Mouse (Mus musculus) embryonic facial prominence, embryonic 11.5 days (tissue): ENCODE results near the gene Borcs6. TPM values are rescaled to one million over a fixed set of nuclear protein-coding genes. Genes with fewer than 3 reads are reported as not detected.
A peak's percentile ranks its signal among the peaks of the same experiment; 100 is the strongest.
"Not testable (repeated sequence)": the region's sequence is repeated elsewhere in the genome, so short reads cannot be mapped to it uniquely, and the experiment has no call there.

Experiments used
- ATAC-seq: fragments of 200-750 bp; cut with Nextera tagmentation; replicated peaks from 2 replicates; pipeline ENCODE4 v1.8.0; 2017; ENCODE audit warnings: low read depth; ENCODE audit not compliant: insufficient number of reproducible peaks, low FRiP score, low TSS enrichment
- DNase-seq: peaks from one replicate; pipeline ENCODE4 v3.0.0-alpha.2; 2015; ENCODE audit warnings: low spot score
- H3K27ac ChIP-seq: fragments of 300-500 bp; sonication (generic); replicated peaks from 2 replicates; pipeline ENCODE4 v1.5.1; 2014; ENCODE audit warnings: mild to moderate bottlenecking, low read depth, low read length, control low read depth
- H3K27me3 ChIP-seq: fragments of 300-500 bp; sonication (generic); 2 replicates; pipeline ENCODE4 v1.6.1; 2014; ENCODE audit warnings: mild to moderate bottlenecking, low read length, moderate library complexity, mixed read lengths; ENCODE audit not compliant: control insufficient read depth, insufficient read depth
- H3K36me3 ChIP-seq: fragments of 300-500 bp; sonication (generic); replicated peaks from 2 replicates; pipeline ENCODE4 v1.6.1; 2014; ENCODE audit warnings: low read depth, mild to moderate bottlenecking, low read length, moderate library complexity, mixed read lengths; ENCODE audit not compliant: control insufficient read depth, insufficient read depth
- H3K4me1 ChIP-seq: fragments of 300-500 bp; sonication (generic); 2 replicates; pipeline ENCODE4 v1.6.1; 2014; ENCODE audit warnings: low read length, mixed read lengths; ENCODE audit not compliant: control insufficient read depth, insufficient read depth
- H3K4me2 ChIP-seq: fragments of 300-500 bp; sonication (generic); 2 replicates; pipeline ENCODE4 v1.6.1; 2014; ENCODE audit warnings: low read depth, mild to moderate bottlenecking, control low read depth, low read length, moderate library complexity
- H3K4me3 ChIP-seq: fragments of 300-500 bp; sonication (generic); 2 replicates; pipeline ENCODE4 v1.5.1; 2014; ENCODE audit warnings: low read depth, low read length, control low read depth
- H3K9ac ChIP-seq: fragments of 300-500 bp; sonication (generic); replicated peaks from 2 replicates; pipeline ENCODE4 v1.6.1; 2014; ENCODE audit warnings: mild to moderate bottlenecking, control low read depth, low read length
- H3K9me3 ChIP-seq: fragments of 300-500 bp; sonication (generic); replicated peaks from 2 replicates; pipeline ENCODE4 v1.6.1; 2016; ENCODE audit warnings: mild to moderate bottlenecking, low read length, inconsistent platforms, mixed read lengths; ENCODE audit not compliant: control insufficient read depth
- WGBS: fragments of 180-500 bp; shearing (Covaris S2); extraction: QIAGEN DNeasy Blood & Tissue Kit; methylation state at CpG from one replicate; pipeline ENCODE4 v1.1.7; 2014; 5-methylcytosine and 5-hydroxymethylcytosine counted together
- polyA plus RNA-seq: library from polyadenylated mRNA; unstranded; fragments of >200 nt; fragmentation: Nextera tagmentation; extraction: Ambion mirVana; gene quantifications from 2 replicates; pipeline ENCODE4 v1.2.1, GENCODE M21; 2014

Gene Borcs6
- polyA plus RNA-seq, 1 experiment from 2014 or later: 6.4 TPM

- Histone ChIP-seq H3K4me2 (peak overlapping the region; percentile 90), H3K27ac (no peak overlapping the region), H3K27me3 (no peaks in the 10 kb centered on the region), H3K9me3 (no peaks in the 10 kb centered on the region), H3K4me1 (no peaks in the 10 kb centered on the region), H3K4me3 (peak overlapping the region; percentile 100), H3K36me3 (no peaks in the 10 kb centered on the region), H3K9ac (peak overlapping the region; percentile 99)
- WGBS: 88% methylated on average over 12 of the region's 12 CpGs
- DNase-seq (no peak), ATAC-seq (no peak)
Measured at GRCm38 (mm10) chr11:69089616-69090290, 30.2 kb downstream of the Borcs6 start.

GRCm38 (mm10) chr11:69090367-69090766 is 30.9 kb downstream of the Borcs6 start:
- no peaks in the 10 kb centered on the region for H3K27me3 ChIP-seq
- no peaks in the 10 kb centered on the region for H3K9me3 ChIP-seq
- H3K36me3 ChIP-seq: no peaks in the 10 kb centered on the region
- no peak for ATAC-seq
- 70% methylated on average over 6 of the region's 6 CpGs for WGBS
- DNase-seq: no peak
- H3K27ac ChIP-seq: no peak overlapping the region
- H3K4me2 ChIP-seq: no peak overlapping the region
- H3K9ac ChIP-seq: no peak overlapping the region
- H3K4me1 ChIP-seq: no peaks in the 10 kb centered on the region
- no peak overlapping the region for H3K4me3 ChIP-seq

- DNase-seq: no peak
- H3K9me3 ChIP-seq: no peaks in the 10 kb centered on the region
- H3K4me3 ChIP-seq: no peak overlapping the region
- no peak for ATAC-seq
- WGBS: 62% methylated on average over 7 of the region's 7 CpGs
- H3K27ac ChIP-seq: no peak overlapping the region
- H3K9ac ChIP-seq: no peak overlapping the region; the same call in 1 of the 2 replicates
- no peaks in the 10 kb centered on the region for H3K27me3 ChIP-seq
- peaks cover 3% of the 10 kb centered on the region; the same call in 1 of the 2 replicates for H3K4me1 ChIP-seq
- no peaks in the 10 kb centered on the region for H3K36me3 ChIP-seq
- H3K4me2 ChIP-seq: peak overlapping the region; percentile 2; the same call in 1 of the 2 replicates
Measured at GRCm38 (mm10) chr11:69091566-69092385, 32.3 kb downstream of the Borcs6 start.

- Histone ChIP-seq H3K27ac (no peak overlapping the region), H3K9me3 (no peaks in the 10 kb centered on the region), H3K36me3 (no peaks in the 10 kb centered on the region), H3K4me2 (no peak overlapping the region), H3K27me3 (no peaks in the 10 kb centered on the region), H3K9ac (no peak overlapping the region), H3K4me3 (no peak overlapping the region), H3K4me1 (peaks cover 3% of the 10 kb centered on the region; the same call in 1 of the 2 replicates)
- 3% methylated on average over 3 of the region's 3 CpGs for WGBS
- peak; percentile 84 for DNase-seq
- no peak for ATAC-seq
Measured at GRCm38 (mm10) chr11:69092386-69092751, 32.9 kb downstream of the Borcs6 start.

GRCm38 (mm10) chr11:69092871-69093270 is 33.4 kb downstream of the Borcs6 start:
- ATAC-seq (no peak), DNase-seq (no peak)
- H3K27me3 ChIP-seq: no peaks in the 10 kb centered on the region
- H3K4me2 ChIP-seq: no peak overlapping the region
- no peak overlapping the region for H3K4me3 ChIP-seq
- no peaks in the 10 kb centered on the region for H3K9me3 ChIP-seq
- no peak overlapping the region for H3K9ac ChIP-seq
- H3K27ac ChIP-seq: no peak overlapping the region
- WGBS: 92% methylated on average over 4 of the region's 4 CpGs
- no peaks in the 10 kb centered on the region for H3K36me3 ChIP-seq
- H3K4me1 ChIP-seq: peaks cover 8% of the 10 kb centered on the region

- peaks cover 14% of the 10 kb centered on the region for H3K4me1 ChIP-seq
- H3K9me3 ChIP-seq, DNase-seq, H3K4me2 ChIP-seq, H3K36me3 ChIP-seq, H3K27me3 ChIP-seq, H3K27ac ChIP-seq, H3K9ac ChIP-seq, H3K4me3 ChIP-seq, ATAC-seq: not testable (repeated sequence)
- 88% methylated on average over 7 of the region's 7 CpGs for whole genome bisulfite sequencing
Measured at GRCm38 (mm10) chr11:69093856-69094255, 34.3 kb downstream of the Borcs6 start.

- Histone ChIP-seq H3K9me3 (no peaks in the 10 kb centered on the region), H3K36me3 (no peaks in the 10 kb centered on the region), H3K4me3 (peak within 1 kb of the TSS; percentile 50), H3K9ac (peak within 1 kb of the TSS; percentile 62), H3K27me3 (no peaks in the 10 kb centered on the region), H3K27ac (no peak within 1 kb of the TSS), H3K4me2 (peak within 1 kb of the TSS; percentile 91), H3K4me1 (peaks cover 14% of the 10 kb centered on the region)
- WGBS: under 1% methylated on average over 37 of the region's 37 CpGs
- DNase-seq (peak; percentile 99), ATAC-seq (peak; percentile 93)
Measured at GRCm38 (mm10) chr11:69094697-69095429, 35.3 kb downstream of the Borcs6 start, which contains the start of gene Per1. TSS of gene Per1 (plus strand) at chr11:69095217.
